Mouse (Mus musculus) ES-Bruce4 (cell line): ENCODE data around the gene Stat5b. TPM values are rescaled to one million over a fixed set of nuclear protein-coding genes. Genes with fewer than 3 reads are reported as not detected.

Source experiments
- H3K27ac ChIP-seq: 2 replicates; pipeline ENCODE4 v1.5.1; 2012; ENCODE audit warnings: low read length, inconsistent platforms; ENCODE audit not compliant: insufficient read depth
- H3K27me3 ChIP-seq: 2 replicates; pipeline ENCODE4 v1.6.1; 2012; ENCODE audit warnings: mild to moderate bottlenecking, low read length, inconsistent platforms; ENCODE audit not compliant: control insufficient read depth, poor library complexity, insufficient read depth, severe bottlenecking
- H3K36me3 ChIP-seq: 2 replicates; pipeline ENCODE4 v1.6.1; 2012; ENCODE audit warnings: inconsistent platforms, mild to moderate bottlenecking, low read length, moderate library complexity; ENCODE audit not compliant: control insufficient read depth, poor library complexity, insufficient read depth, severe bottlenecking
- H3K4me1 ChIP-seq: one replicate; pipeline ENCODE4 v1.8.1; 2011; ENCODE audit warnings: low read length; ENCODE audit not compliant: control insufficient read depth, insufficient read depth
- H3K4me3 ChIP-seq: 2 replicates; pipeline ENCODE4 v1.5.1; 2011; ENCODE audit warnings: low read depth, mild to moderate bottlenecking, low read length
- H3K9ac ChIP-seq: 2 replicates; pipeline ENCODE4 v1.6.1; 2012; ENCODE audit warnings: low read depth, mild to moderate bottlenecking, inconsistent platforms; ENCODE audit not compliant: poor library complexity, severe bottlenecking
- H3K9me3 ChIP-seq: replicated peaks from 2 replicates; pipeline ENCODE4 v1.6.1; 2012; ENCODE audit warnings: mild to moderate bottlenecking, low read length, inconsistent platforms; ENCODE audit not compliant: control insufficient read depth, poor library complexity, insufficient read depth, severe bottlenecking
- CTCF ChIP-seq: IDR thresholded peaks from one replicate; pipeline ENCODE4 v1.8.1; 2011; ENCODE audit warnings: low read depth, low read length
- EP300 ChIP-seq: IDR thresholded peaks from 2 replicates; pipeline ENCODE4 v1.6.1; 2011; ENCODE audit warnings: low read depth, low read length; ENCODE audit not compliant: insufficient read depth
- POLR2A ChIP-seq: IDR thresholded peaks from one replicate; pipeline ENCODE4 v1.8.1; 2011; ENCODE audit warnings: low read length; ENCODE audit not compliant: insufficient read depth
- polyA plus RNA-seq: library from polyadenylated mRNA; stranded (reverse); fragments of >200 nt; gene quantifications from 2 replicates; pipeline ENCODE4 v1.2.4, GENCODE M21; 2011; ENCODE audit warnings: low read depth; ENCODE audit not compliant: missing spikeins, insufficient read depth, insufficient read length

Stat5b gene
- polyA plus RNA-seq, 1 experiment: 7.3 TPM

- Histone ChIP-seq H3K9ac (no peak overlapping the region), H3K4me3 (no peak overlapping the region), H3K27ac (no peak overlapping the region), H3K4me1 (no peaks in the 10 kb centered on the region), H3K36me3 (peaks cover 24% of the 10 kb centered on the region), H3K9me3 (no peaks in the 10 kb centered on the region), H3K27me3 (no peaks in the 10 kb centered on the region)
- TF ChIP-seq POLR2A (no peak), CTCF (peak; percentile 100), EP300 (peak; percentile 50; the same call in 1 of the 2 replicates)
Measured at GRCm38 (mm10) chr11:100893482-100893881, 43.0 kb upstream of the Stat5b start.

DNA sequence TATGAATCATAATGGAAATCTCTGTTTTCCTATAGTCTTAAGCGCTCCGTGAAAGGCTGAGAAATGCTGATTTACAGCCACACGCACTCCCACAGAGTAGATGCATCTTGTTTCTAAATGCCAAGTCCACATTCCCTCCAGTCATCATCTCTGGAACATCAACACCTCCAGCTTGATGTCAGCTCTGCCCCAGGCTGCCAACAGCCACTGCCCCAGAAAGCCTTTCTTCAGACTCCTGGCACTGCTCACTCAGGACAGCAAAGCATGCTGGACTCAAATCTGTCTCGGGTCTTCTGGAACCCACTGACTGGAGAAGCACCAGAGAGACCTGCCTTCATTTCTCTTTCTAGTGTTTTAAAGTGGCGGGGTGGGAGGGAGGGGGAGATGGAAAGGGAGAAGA, 41.9 kb upstream of the Stat5b start:
- Histone ChIP-seq H3K9me3 (no peaks in the 10 kb centered on the region), H3K9ac (no peak overlapping the region), H3K4me1 (no peaks in the 10 kb centered on the region), H3K27me3 (no peaks in the 10 kb centered on the region), H3K36me3 (peaks cover 26% of the 10 kb centered on the region), H3K4me3 (no peak overlapping the region), H3K27ac (no peak overlapping the region)
- TF ChIP-seq CTCF (no peak), EP300 (no peak), POLR2A (no peak)

- no peaks in the 10 kb centered on the region for H3K4me1 ChIP-seq
- H3K4me3 ChIP-seq: no peak overlapping the region
- no peak overlapping the region for H3K9ac ChIP-seq
- no peak overlapping the region for H3K27ac ChIP-seq
- TF ChIP-seq POLR2A (no peak), EP300 (no peak), CTCF (no peak)
- H3K27me3 ChIP-seq: no peaks in the 10 kb centered on the region
- H3K36me3 ChIP-seq: peaks cover 26% of the 10 kb centered on the region
- H3K9me3 ChIP-seq: no peaks in the 10 kb centered on the region
Measured at GRCm38 (mm10) chr11:100891256-100892123, 41.0 kb upstream of the Stat5b start.

DNA sequence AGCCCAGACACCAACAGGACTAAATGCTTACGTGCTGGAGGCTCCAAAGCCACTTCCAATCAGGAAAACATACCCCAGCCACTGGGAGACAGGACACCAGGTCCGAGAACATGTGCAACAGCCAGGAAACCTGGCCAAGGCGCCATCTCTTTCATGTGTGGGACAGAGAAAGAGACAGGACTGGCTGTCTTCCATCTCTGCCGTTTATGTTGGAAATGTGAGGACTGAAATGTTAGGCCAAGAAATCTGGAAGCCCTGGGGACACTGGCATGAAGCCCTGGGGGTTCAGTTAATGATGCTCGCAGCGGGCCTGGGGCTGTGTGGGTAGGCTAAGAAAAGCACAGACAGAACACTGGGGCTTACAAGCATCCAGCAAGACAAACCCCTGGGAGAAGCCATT, 40.0 kb upstream of the Stat5b start:
- Histone ChIP-seq H3K27me3 (no peaks in the 10 kb centered on the region), H3K4me1 (no peaks in the 10 kb centered on the region), H3K4me3 (no peak overlapping the region), H3K36me3 (peaks cover 22% of the 10 kb centered on the region), H3K9me3 (no peaks in the 10 kb centered on the region), H3K9ac (no peak overlapping the region), H3K27ac (no peak overlapping the region)
- TF ChIP-seq POLR2A (no peak), CTCF (no peak), EP300 (no peak)

DNA sequence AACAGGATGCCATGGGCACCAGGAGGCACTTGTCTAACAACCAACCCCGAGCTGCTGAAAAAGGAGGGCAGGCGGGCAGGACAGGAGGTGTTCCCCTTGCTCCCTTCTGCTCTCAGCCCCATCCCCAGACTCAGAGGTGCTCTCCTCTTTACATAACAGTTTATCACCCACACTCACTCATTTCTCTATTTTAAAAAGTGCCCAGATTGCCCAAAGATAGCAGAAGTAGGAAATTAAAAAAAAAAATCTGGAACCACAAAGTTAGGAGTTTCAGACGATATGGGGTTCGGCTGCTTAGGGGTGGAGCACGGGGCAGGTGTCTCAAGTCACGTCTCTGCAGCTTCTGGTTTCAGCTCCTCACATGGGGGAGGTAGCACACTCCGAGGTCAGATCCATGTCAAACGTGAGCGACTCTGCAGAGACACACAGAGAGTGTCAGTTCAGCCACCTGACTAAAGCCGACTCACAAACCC, 37.9 kb upstream of the Stat5b start:
- no peaks in the 10 kb centered on the region for H3K27me3 ChIP-seq
- TF ChIP-seq CTCF (no peak), EP300 (no peak), POLR2A (no peak)
- no peak overlapping the region for H3K4me3 ChIP-seq
- H3K27ac ChIP-seq: no peak overlapping the region
- H3K4me1 ChIP-seq: no peaks in the 10 kb centered on the region
- H3K9me3 ChIP-seq: no peaks in the 10 kb centered on the region
- no peak overlapping the region for H3K9ac ChIP-seq
- H3K36me3 ChIP-seq: peaks cover 20% of the 10 kb centered on the region

DNA sequence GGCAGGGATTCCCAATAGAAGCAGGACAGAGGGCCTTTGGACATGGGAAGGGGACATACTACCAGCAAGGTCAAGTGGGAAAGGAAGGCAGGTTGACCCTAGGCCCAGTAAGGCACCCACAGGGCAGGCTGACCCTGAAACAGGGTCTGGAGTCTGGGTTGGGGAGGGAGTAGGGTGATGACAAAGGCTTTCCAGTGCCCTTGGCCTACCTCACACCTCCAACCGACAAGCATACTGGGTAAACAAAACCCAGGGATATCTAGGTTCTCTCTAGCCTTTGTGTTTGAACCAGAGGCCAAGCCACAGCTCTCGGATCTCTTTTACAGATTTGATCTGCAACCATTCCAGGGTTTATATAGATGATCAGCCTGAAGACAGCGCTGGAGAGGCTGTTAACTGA, 37.2 kb upstream of the Stat5b start:
- TF ChIP-seq EP300 (no peak), CTCF (no peak), POLR2A (no peak)
- Histone ChIP-seq H3K27ac (no peak overlapping the region), H3K9me3 (no peaks in the 10 kb centered on the region), H3K27me3 (no peaks in the 10 kb centered on the region), H3K4me3 (no peak overlapping the region), H3K36me3 (peaks cover 15% of the 10 kb centered on the region), H3K4me1 (no peaks in the 10 kb centered on the region), H3K9ac (no peak overlapping the region)
